In the genomic region with DNA sequence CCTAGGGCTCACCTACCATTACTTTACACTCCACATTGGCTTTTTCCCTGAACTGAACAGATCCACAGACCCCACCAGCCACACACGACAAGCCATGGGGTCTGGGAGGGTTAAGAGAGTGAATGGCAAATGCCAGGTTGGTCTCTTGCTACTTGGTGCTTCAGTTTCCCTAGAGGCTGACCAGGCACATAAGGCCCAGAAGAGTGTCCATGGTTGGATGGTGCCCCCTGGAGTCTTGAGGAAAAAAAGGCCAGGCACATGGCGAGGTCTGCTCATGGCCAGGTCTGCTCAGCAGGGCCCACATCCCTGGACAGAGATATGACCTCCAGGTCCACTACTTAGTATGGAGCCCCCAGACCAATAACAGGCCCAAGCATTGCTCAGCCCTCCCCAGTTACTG, we compare ENCODE assay signal across 9 mouse cellular contexts. TPM values are rescaled to one million over a fixed set of nuclear protein-coding genes. Genes with fewer than 3 reads are reported as not detected.
DNase-seq lines count a peak whose midpoint lies in the region; ATAC-seq and TF ChIP-seq lines count a peak whose summit lies in the region.
"Had no signal": no experiment of that assay in that cellular context is flagged by ENCODE, and none has a peak within 500 bp of the region (broad histone marks: within the 10 kb centered on the region; RNA-seq: fewer than 3 reads in every experiment).

No protein-coding gene starts in this region.

- no peak overlapping the region for H3K9ac ChIP-seq in forebrain, embryonic 11.5 days (ENCODE audit: low read length)

- 74% methylated on average over 2 of the region's 2 CpGs for WGBS in spleen, adult 2 months
- 89% methylated on average over 2 of the region's 2 CpGs for WGBS in forebrain, embryonic 11.5 days

- H3K9me3 ChIP-seq in forebrain, embryonic 11.5 days (ENCODE audit: control insufficient read depth, low read length) = no peaks in the 10 kb centered on the region

- H3K4me1 ChIP-seq in spleen, adult 2 months (ENCODE audit: control insufficient read depth, insufficient read depth, insufficient read length) = peaks cover 4% of the 10 kb centered on the region; the same call in 1 of the 2 replicates
- H3K4me1 ChIP-seq in forebrain, embryonic 11.5 days (replicated peaks; ENCODE audit: control insufficient read depth, insufficient read depth, low read length) = no peaks in the 10 kb centered on the region

- H3K4me2 ChIP-seq in forebrain, embryonic 11.5 days (ENCODE audit: low read depth, low read length, severe bottlenecking) = no peak overlapping the region

- no peak overlapping the region for H3K4me3 ChIP-seq in spleen, adult 2 months (ENCODE audit: extremely low read depth, insufficient read depth, insufficient read length)
- H3K4me3 ChIP-seq in forebrain, embryonic 11.5 days (ENCODE audit: low read depth, low read length) = no peak overlapping the region

- intact Hi-C loops in heart, postnatal 10 days (cut with DNase I) = loop anchor here (1.0 to 5.0 kb wide), 3 partner anchors 57 to 180 kb away; no protein-coding TSS in a partner anchor

- H3K27me3 ChIP-seq in spleen, adult 2 months (ENCODE audit: control insufficient read depth, insufficient read depth, low read length) = no peaks in the 10 kb centered on the region
- H3K27me3 ChIP-seq in forebrain, embryonic 11.5 days (ENCODE audit: control insufficient read depth, insufficient read depth, low read length) = no peaks in the 10 kb centered on the region

- TF ChIP-seq POLR2A in spleen, adult 2 months (IDR thresholded peaks at IDR 0.05; ENCODE audit: low read depth, low read length) = no peak

- peaks cover 11% of the 10 kb centered on the region for H3K36me3 ChIP-seq in spleen, adult 2 months (ENCODE audit: control insufficient read depth, insufficient read depth, low read length)
- H3K36me3 ChIP-seq in forebrain, embryonic 11.5 days (ENCODE audit: control insufficient read depth, insufficient read depth, low read length) = no peaks in the 10 kb centered on the region

- peak; percentile 49; the same call in 1 of the 2 replicates for TF ChIP-seq CTCF in spleen, adult 2 months (IDR thresholded peaks at IDR 0.05; ENCODE audit: extremely low read depth, insufficient read depth, insufficient read length, insufficient replicate concordance)

- no peak for ATAC-seq in forebrain, embryonic 11.5 days (replicated peaks; ENCODE audit: low FRiP score)

- no peak overlapping the region for H3K27ac ChIP-seq in spleen, adult 2 months (ENCODE audit: insufficient read depth, low read length)
- H3K27ac ChIP-seq in forebrain, embryonic 11.5 days (ENCODE audit: low read depth, low read length) = no peak overlapping the region

- DNase-seq in cerebellum, adult 11-12 months = peak; percentile 64
- DNase-seq in cerebellum, postnatal 4 days (ENCODE audit: low spot score in 2 of 2) = no peak
- DNase-seq in spleen, adult 2 months (ENCODE audit: low read depth in 1 of 2, low spot score in 2 of 2) = peak in 1 of 2 experiments; percentile 33
- DNase-seq in spleen, postnatal 10 days (ENCODE audit: low spot score in 2 of 2) = no peak
- peak; percentile 68 to 78 for DNase-seq in heart, postnatal 10 days
- peak; percentile 48 for DNase-seq in naive thymus-derived CD4-positive, alpha-beta T cell, adult 2 months (ENCODE audit: low read depth)
- no peak for DNase-seq in urinary bladder, adult 2 months (ENCODE audit: low spot score)
- DNase-seq in forebrain, embryonic 11.5 days (ENCODE audit: low spot score) = no peak

RNA-seq across cellular contexts. Expression of a gene that starts 0.9 kb away (rescaled TPM):
- polyA plus RNA-seq in spleen, adult 2 months (2012; rRNA removed) = 1.6 and 1.8 TPM in 2 replicates
- 1 to 10 TPM in 1 of 2 experiments, under 1 TPM in 1; 0.67 to 1.8 TPM for total RNA-seq in heart, postnatal 10 days (2021)
- 74.3 and 79.9 TPM in 2 replicates for polyA plus RNA-seq in urinary bladder, adult 2 months (2012; rRNA removed)
- polyA plus RNA-seq in forebrain, embryonic 11.5 days (2014; fragmentation: Nextera tagmentation; extraction: Ambion mirVana) = 1.00 and 1.0 TPM in 2 replicates
- total RNA-seq: left cerebral cortex, postnatal 14 days had no signal

RNA-seq across cellular contexts. Expression of a gene that starts 34.7 kb away (rescaled TPM):
- polyA plus RNA-seq in spleen, adult 2 months (2012; rRNA removed) = 8.1 and 8.4 TPM in 2 replicates
- total RNA-seq in heart, postnatal 10 days (2021) = 10 to 100 TPM in 1 of 2 experiments, 1 to 10 TPM in 1; 4.1 to 19.3 TPM
- 76.2 and 102 TPM in 2 replicates for polyA plus RNA-seq in urinary bladder, adult 2 months (2012; rRNA removed)
- 18.3 and 18.7 TPM in 2 replicates for polyA plus RNA-seq in forebrain, embryonic 11.5 days (2014; fragmentation: Nextera tagmentation; extraction: Ambion mirVana)

RNA-seq across cellular contexts. Expression of a gene that starts 37.2 kb away (rescaled TPM):
- polyA plus RNA-seq in spleen, adult 2 months (2012; rRNA removed) = 368 and 410 TPM in 2 replicates
- 100 to 1,000 TPM; 111 to 116 TPM for total RNA-seq in heart, postnatal 10 days (2021)
- 379 and 420 TPM in 2 replicates for polyA plus RNA-seq in urinary bladder, adult 2 months (2012; rRNA removed)
- polyA plus RNA-seq in forebrain, embryonic 11.5 days (2014; fragmentation: Nextera tagmentation; extraction: Ambion mirVana) = 8.7 and 9.8 TPM in 2 replicates

RNA-seq across cellular contexts. Expression of a gene that starts 56.2 kb away (rescaled TPM):
- polyA plus RNA-seq in spleen, adult 2 months (2012; rRNA removed) = 3.0 and 3.9 TPM in 2 replicates
- 1 to 10 TPM; 1.9 to 4.3 TPM for total RNA-seq in heart, postnatal 10 days (2021)
- 39.4 and 48.2 TPM in 2 replicates for polyA plus RNA-seq in urinary bladder, adult 2 months (2012; rRNA removed)
- 1.3 TPM in 1 of 2 replicates, not detected in the other for polyA plus RNA-seq in forebrain, embryonic 11.5 days (2014; fragmentation: Nextera tagmentation; extraction: Ambion mirVana)

Comparison
In these comparisons a context has a peak if more than half of its experiments do, and no peak if none do; other contexts are left out.
1. DNase-seq: peak in cerebellum, adult 11-12 months (single experiment), heart, postnatal 10 days (2 of 2) and naive thymus-derived CD4-positive, alpha-beta T cell, adult 2 months (single experiment); none in cerebellum, postnatal 4 days (0 of 2), spleen, postnatal 10 days (0 of 2), urinary bladder, adult 2 months (single experiment) and forebrain, embryonic 11.5 days (single experiment).
2. RNA of a gene that starts 0.9 kb away (polyA plus RNA-seq): 74.3 to 79.9 TPM in urinary bladder, adult 2 months; 1.6 to 1.8 TPM in spleen, adult 2 months and 1.00 to 1.0 TPM in forebrain, embryonic 11.5 days; every median in the first group is over 10 times any median in the second.
3. RNA of a gene that starts 37.2 kb away (polyA plus RNA-seq): 379 to 420 TPM in urinary bladder, adult 2 months and 368 to 410 TPM in spleen, adult 2 months; 8.7 to 9.8 TPM in forebrain, embryonic 11.5 days; every median in the first group is over 10 times any median in the second.